9 mouse cellular contexts compared by ENCODE assay signal in genomic region chr10:39209161-39210025, GRCm38 (mm10). TPM values are rescaled to one million over a fixed set of nuclear protein-coding genes. Genes with fewer than 3 reads are reported as not detected.
DNase-seq lines count a peak whose midpoint lies in the region; ATAC-seq lines count a peak whose summit lies in the region.
"Had no signal": no experiment of that assay in that cellular context is flagged by ENCODE, and none has a peak within 500 bp of the region (broad histone marks: within the 10 kb centered on the region; RNA-seq: fewer than 3 reads in every experiment).

No protein-coding gene starts in this region.

- H3K27ac ChIP-seq in hindbrain, embryonic 12.5 days: peak overlapping the region; percentile 78
- peak overlapping the region; percentile 88 for H3K27ac ChIP-seq in midbrain, embryonic 13.5 days

- 30% methylated on average over 10 of the region's 10 CpGs for WGBS in hindbrain, embryonic 12.5 days
- 20% methylated on average over 10 of the region's 10 CpGs for WGBS in midbrain, embryonic 13.5 days

- peaks cover 14% of the 10 kb centered on the region; the same call in 1 of the 2 replicates for H3K9me3 ChIP-seq in hindbrain, embryonic 12.5 days (replicated peaks)
- H3K9me3 ChIP-seq in midbrain, embryonic 13.5 days: peaks cover 2% of the 10 kb centered on the region; the same call in 1 of the 2 replicates

- H3K27me3 ChIP-seq in hindbrain, embryonic 12.5 days: no peaks in the 10 kb centered on the region
- H3K27me3 ChIP-seq in midbrain, embryonic 13.5 days: no peaks in the 10 kb centered on the region

- H3K4me3 ChIP-seq in hindbrain, embryonic 12.5 days: no peak overlapping the region
- H3K4me3 ChIP-seq in midbrain, embryonic 13.5 days (replicated peaks): no peak overlapping the region

- H3K4me1 ChIP-seq in hindbrain, embryonic 12.5 days: peaks cover 11% of the 10 kb centered on the region
- H3K4me1 ChIP-seq in midbrain, embryonic 13.5 days (replicated peaks): peaks cover 22% of the 10 kb centered on the region

- H3K36me3 ChIP-seq in hindbrain, embryonic 12.5 days: no peaks in the 10 kb centered on the region
- no peaks in the 10 kb centered on the region for H3K36me3 ChIP-seq in midbrain, embryonic 13.5 days

- no peak overlapping the region for H3K4me2 ChIP-seq in hindbrain, embryonic 12.5 days (replicated peaks)
- peak overlapping the region; percentile 11; the same call in 1 of the 2 replicates for H3K4me2 ChIP-seq in midbrain, embryonic 13.5 days (replicated peaks)

- DNase-seq in frontal cortex, postnatal 25 days (ENCODE audit: low spot score in 2 of 2): no peak
- DNase-seq in MN1 (ENCODE audit: low spot score) (peak; percentile 69), liver (no peak)
- peak; percentile 78 for DNase-seq in fat pad, adult 2 months (ENCODE audit: extremely low read depth, low read depth, low spot score)

- no peak overlapping the region for H3K9ac ChIP-seq in hindbrain, embryonic 12.5 days
- no peak overlapping the region for H3K9ac ChIP-seq in midbrain, embryonic 13.5 days (replicated peaks)

- peak; percentile 59 for ATAC-seq in frontal cortex, adult (ENCODE audit: low TSS enrichment)
- ATAC-seq in hindbrain, embryonic 12.5 days (ENCODE audit: low FRiP score): peak; percentile 86
- ATAC-seq in midbrain, embryonic 13.5 days: peak; percentile 94
- ATAC-seq in erythroblast, adult 5-6 weeks (replicated peaks; ENCODE audit: low FRiP score, poor library complexity, severe bottlenecking): no peak

RNA-seq across cellular contexts. Expression of gene Ccn6, which starts 45.8 kb away (rescaled TPM):
- polyA plus RNA-seq in hindbrain, embryonic 12.5 days (2016; fragmentation: Nextera tagmentation; extraction: Ambion mirVana): 0.31 and 1.3 TPM in 2 replicates
- polyA plus RNA-seq in midbrain, embryonic 13.5 days (2015; fragmentation: Nextera tagmentation; extraction: Ambion mirVana): 0.32 and 0.53 TPM in 2 replicates
- total RNA-seq in erythroblast, adult 5-6 weeks (2015; ENCODE audit: low replicate concordance): not detected in 2 replicates
- total RNA-seq in erythroblast, adult 5-6 weeks (2017; ENCODE audit: low replicate concordance): not detected in 2 replicates
- polyA plus RNA-seq: large intestine, adult 2 months had no signal

Comparison
In these comparisons a context has a peak if more than half of its experiments do, and no peak if none do; other contexts are left out.
1. DNase-seq: peak in MN1 (single experiment) and fat pad, adult 2 months (single experiment); none in frontal cortex, postnatal 25 days (0 of 2) and liver (single experiment).